Mouse (Mus musculus) CH12.LX (cell line): ENCODE measurements around the gene Srsf2. TPM values are rescaled to one million over a fixed set of nuclear protein-coding genes. Genes with fewer than 3 reads are reported as not detected.

Source experiments
- DNase-seq: peaks from one replicate; pipeline ENCODE4 v3.0.0-alpha.2; 2013; ENCODE audit errors: extremely low read depth
- H3K27ac ChIP-seq: 2 replicates; pipeline ENCODE4 v1.5.1; 2012; ENCODE audit warnings: low read depth, mild to moderate bottlenecking, control low read depth, moderate library complexity; ENCODE audit not compliant: insufficient read depth
- H3K27me3 ChIP-seq: replicated peaks from 2 replicates; pipeline ENCODE3; 2012; ENCODE audit warnings: inconsistent platforms
- H3K36me3 ChIP-seq, 2 experiments: replicated peaks in 1 of 2; 2 replicates each; pipeline versions ENCODE3 to v1.6.1; 2012; ENCODE audit warnings: inconsistent platforms in 1 of 2, low read length in 1 of 2, mild to moderate bottlenecking in 1 of 2, mixed read lengths in 1 of 2, moderate library complexity in 1 of 2; ENCODE audit not compliant: control insufficient read depth in 1 of 2, insufficient read depth in 1 of 2
- H3K4me1 ChIP-seq, 2 experiments: 2 replicates each; pipeline ENCODE4 v1.6.1; 2012; ENCODE audit warnings: inconsistent platforms in 1 of 2, moderate library complexity in 1 of 2; ENCODE audit not compliant: insufficient read depth in 2 of 2, control insufficient read depth in 1 of 2
- H3K4me2 ChIP-seq: 2 replicates; pipeline ENCODE4 v1.6.1; 2012; ENCODE audit warnings: low read depth, mild to moderate bottlenecking, control low read depth; ENCODE audit not compliant: poor library complexity, insufficient read depth, severe bottlenecking
- H3K4me3 ChIP-seq, 3 experiments: fragments of 150-350 bp in 1 of 3; sonication (generic) in 1 of 3; replicated peaks in 1 of 3; 2 replicates each; pipeline versions ENCODE3 to v1.5.1; 2011 to 2012; ENCODE audit warnings: low read depth in 2 of 3, low read length in 2 of 3, mild to moderate bottlenecking in 2 of 3, moderate library complexity in 2 of 3, control low read depth in 1 of 3, improper control_type of control experiment in 1 of 3, inconsistent platforms in 1 of 3, mixed read lengths in 1 of 3; ENCODE audit not compliant: poor library complexity in 1 of 3
- H3K79me2 ChIP-seq: replicated peaks from 2 replicates; pipeline ENCODE4 v1.6.1; 2012; ENCODE audit warnings: mild to moderate bottlenecking, moderate library complexity; ENCODE audit not compliant: control insufficient read depth, poor library complexity, insufficient read depth, severe bottlenecking; ENCODE audit errors: extremely low read depth
- H3K9ac ChIP-seq: 2 replicates; pipeline ENCODE4 v1.6.1; 2012; ENCODE audit warnings: low read depth, mild to moderate bottlenecking, control low read depth, moderate library complexity; ENCODE audit not compliant: insufficient read depth
- H3K9me3 ChIP-seq: replicated peaks from 2 replicates; pipeline ENCODE3; 2012; ENCODE audit warnings: low read length, inconsistent platforms, mixed read lengths
- BHLHE40 ChIP-seq: IDR thresholded peaks from 2 replicates; pipeline ENCODE4 v1.6.1; 2011; ENCODE audit warnings: mild to moderate bottlenecking, low read depth, low read length, improper control_type of control experiment
- CHD1 ChIP-seq: IDR thresholded peaks from 2 replicates; pipeline ENCODE4 v1.6.1; 2012; ENCODE audit warnings: low read depth, low read length, improper control_type of control experiment, inconsistent platforms
- CHD2 ChIP-seq: IDR thresholded peaks from 2 replicates; pipeline ENCODE4 v1.6.1; 2011; ENCODE audit warnings: low read length, improper control_type of control experiment
- CTCF ChIP-seq, 2 experiments: IDR thresholded peaks in 1 of 2; conservative IDR thresholded peaks in 1 of 2; 2 replicates each; pipeline ENCODE4 v1.5.1; 2011 to 2012; ENCODE audit warnings: low read depth in 2 of 2, low read length in 2 of 2, improper control_type of control experiment in 1 of 2, inconsistent platforms in 1 of 2, mild to moderate bottlenecking in 1 of 2, moderate library complexity in 1 of 2
- ELF1 ChIP-seq: IDR thresholded peaks from 2 replicates; pipeline ENCODE4 v1.6.1; 2014; ENCODE audit warnings: low read depth, mild to moderate bottlenecking, inconsistent platforms, low read length, improper control_type of control experiment
- JUN ChIP-seq: IDR thresholded peaks from 2 replicates; pipeline ENCODE4 v1.6.1; 2011; ENCODE audit warnings: low read depth, mild to moderate bottlenecking, low read length, improper control_type of control experiment, moderate library complexity; ENCODE audit not compliant: insufficient read depth
- JUND ChIP-seq: conservative IDR thresholded peaks from 2 replicates; pipeline ENCODE4 v1.6.1; 2011; ENCODE audit warnings: low read depth, low read length, improper control_type of control experiment
- KAT2A ChIP-seq: IDR thresholded peaks from 2 replicates; pipeline ENCODE4 v1.6.1; 2012; ENCODE audit warnings: low read length, improper control_type of control experiment, inconsistent platforms; ENCODE audit not compliant: insufficient replicate concordance
- MAFK ChIP-seq: IDR thresholded peaks from 2 replicates; pipeline ENCODE4 v1.6.1; 2011; ENCODE audit warnings: low read length, improper control_type of control experiment; ENCODE audit not compliant: insufficient replicate concordance
- MAX ChIP-seq: IDR thresholded peaks from 2 replicates; pipeline ENCODE4 v1.6.1; 2011; ENCODE audit warnings: low read length, improper control_type of control experiment
- MAZ ChIP-seq: IDR thresholded peaks from 2 replicates; pipeline ENCODE4 v1.6.1; 2012; ENCODE audit warnings: low read depth, mild to moderate bottlenecking, inconsistent platforms, low read length, improper control_type of control experiment, moderate library complexity
- MEF2A ChIP-seq: IDR thresholded peaks from 2 replicates; pipeline ENCODE4 v1.6.1; 2014; ENCODE audit warnings: low read depth, mild to moderate bottlenecking, inconsistent platforms, low read length, improper control_type of control experiment, borderline replicate concordance
- MYC ChIP-seq: IDR thresholded peaks from 2 replicates; pipeline ENCODE4 v1.6.1; 2011; ENCODE audit warnings: low read depth, mild to moderate bottlenecking, improper control_type of control experiment, low read length
- NRF1 ChIP-seq: IDR thresholded peaks from 2 replicates; pipeline ENCODE4 v1.6.1; 2014; ENCODE audit warnings: low read depth, mild to moderate bottlenecking, inconsistent platforms, low read length, improper control_type of control experiment, moderate library complexity
- PAX5 ChIP-seq: IDR thresholded peaks from 2 replicates; pipeline ENCODE4 v1.6.1; 2012; ENCODE audit warnings: low read length, inconsistent platforms, mixed read lengths
- RCOR1 ChIP-seq: conservative IDR thresholded peaks from 2 replicates; pipeline ENCODE4 v1.6.1; 2012; ENCODE audit warnings: low read depth, mild to moderate bottlenecking, inconsistent platforms, low read length, improper control_type of control experiment
- SIN3A ChIP-seq: IDR thresholded peaks from 2 replicates; pipeline ENCODE4 v1.6.1; 2012; ENCODE audit warnings: low read length, improper control_type of control experiment, inconsistent platforms
- SMC3 ChIP-seq: IDR thresholded peaks from 2 replicates; pipeline ENCODE4 v1.6.1; 2011; ENCODE audit warnings: low read depth, low read length, improper control_type of control experiment
- TBP ChIP-seq: conservative IDR thresholded peaks from 2 replicates; pipeline ENCODE4 v1.6.1; 2011; ENCODE audit warnings: low read depth, low read length, improper control_type of control experiment
- TCF12 ChIP-seq: IDR thresholded peaks from 2 replicates; pipeline ENCODE4 v1.6.1; 2014; ENCODE audit warnings: low read depth, mild to moderate bottlenecking, inconsistent platforms, low read length, improper control_type of control experiment
- UBTF ChIP-seq: IDR thresholded peaks from 2 replicates; pipeline ENCODE4 v1.6.1; 2012; ENCODE audit warnings: low read depth, mild to moderate bottlenecking, inconsistent platforms, low read length, improper control_type of control experiment, moderate library complexity
- USF1 ChIP-seq: IDR thresholded peaks from 2 replicates; pipeline ENCODE4 v1.6.1; 2014; ENCODE audit warnings: low read depth, mild to moderate bottlenecking, inconsistent platforms, low read length, improper control_type of control experiment
- ZKSCAN1 ChIP-seq: IDR thresholded peaks from 2 replicates; pipeline ENCODE4 v1.6.1; 2012; ENCODE audit warnings: low read depth, inconsistent platforms, low read length, improper control_type of control experiment, borderline replicate concordance
- ZNF384 ChIP-seq: IDR thresholded peaks from 2 replicates; pipeline ENCODE4 v1.6.1; 2012; ENCODE audit warnings: low read depth, low read length, improper control_type of control experiment, inconsistent platforms
- dilution Hi-C: fragments of 300-500 bp; cut with MboI; formaldehyde crosslinking; loops from 2 replicates; pipeline ENCODE4 v1.14.3; 2020; ENCODE audit warnings: low sequenced_read_pairs; ENCODE audit not compliant: extremely low pct_unique_long_range_greater_than_20kb, extremely low pct_ligation_motif_present
- in situ Hi-C: fragments of 300-500 bp; cut with MboI; formaldehyde crosslinking; loops from 3 replicates; pipeline ENCODE4 v1.14.3; 2019; ENCODE audit warnings: low sequenced_read_pairs, low pct_ligation_motif_present, low pct_unique_long_range_greater_than_20kb, mixed read lengths
- polyA plus RNA-seq: library from polyadenylated mRNA; unstranded; fragments of >175 nt; gene quantifications from 2 replicates; pipeline ENCODE4 v1.2.1, GENCODE M21; 2012; ENCODE audit warnings: low read depth; ENCODE audit not compliant: insufficient read length
- total RNA-seq, 2 experiments: library from RNA; depleted of rRNA; stranded (reverse); fragments of 300-350 nt in 1 of 2; fragments of >200 nt in 1 of 2; gene quantifications; 2 replicates each; pipeline ENCODE4 v1.2.3; 2012 to 2014

The Srsf2 gene
- total and polyA plus RNA-seq, 3 experiments = 298 to 1,224 (median 471) TPM

DNA sequence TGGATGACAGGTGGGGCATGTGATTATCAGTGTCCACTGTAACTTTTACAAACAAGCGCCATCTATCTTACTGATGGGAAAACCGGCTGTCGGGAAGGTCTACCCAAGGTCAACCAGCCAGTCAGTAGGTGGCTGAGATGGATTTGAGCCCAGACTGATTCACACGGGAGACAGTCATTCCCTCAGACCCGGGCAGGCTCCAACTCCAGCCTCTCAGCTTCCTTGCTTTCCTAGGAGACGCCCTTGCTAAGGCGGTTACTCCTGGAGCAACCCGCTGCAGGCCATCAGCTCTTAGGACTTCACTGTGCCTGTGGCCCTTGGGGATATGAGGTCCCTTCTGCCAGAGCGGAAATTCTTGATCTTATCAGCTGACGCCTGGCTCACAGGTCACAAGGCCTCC is 11.6 kb upstream of the Srsf2 start:
- dilution Hi-C loops (no loop called here), in situ Hi-C loops (no loop called here)
- peaks cover 43 to 67% of the 10 kb centered on the region in 2 experiments for H3K36me3 ChIP-seq
- DNase-seq = no peak
- H3K4me2 ChIP-seq = no peak overlapping the region
- H3K27me3 ChIP-seq = no peaks in the 10 kb centered on the region
- H3K79me2 ChIP-seq = no peaks in the 10 kb centered on the region
- no peak overlapping the region for H3K9ac ChIP-seq
- TF ChIP-seq CHD1 (no peak), BHLHE40 (no peak), CHD2 (no peak), MAX (no peak), MEF2A (no peak), JUN (no peak), ZNF384 (no peak), NRF1 (no peak), TBP (no peak), ZKSCAN1 (no peak), MYC (no peak), TCF12 (no peak), MAFK (no peak), KAT2A (no peak), SIN3A (no peak), MAZ (no peak), RCOR1 (no peak), PAX5 (no peak), SMC3 (no peak)
- no peaks in the 10 kb centered on the region for H3K9me3 ChIP-seq
- H3K4me3 ChIP-seq = no peak overlapping the region
- peaks cover 13 to 53% of the 10 kb centered on the region in 2 experiments for H3K4me1 ChIP-seq
- no peak overlapping the region for H3K27ac ChIP-seq

DNA sequence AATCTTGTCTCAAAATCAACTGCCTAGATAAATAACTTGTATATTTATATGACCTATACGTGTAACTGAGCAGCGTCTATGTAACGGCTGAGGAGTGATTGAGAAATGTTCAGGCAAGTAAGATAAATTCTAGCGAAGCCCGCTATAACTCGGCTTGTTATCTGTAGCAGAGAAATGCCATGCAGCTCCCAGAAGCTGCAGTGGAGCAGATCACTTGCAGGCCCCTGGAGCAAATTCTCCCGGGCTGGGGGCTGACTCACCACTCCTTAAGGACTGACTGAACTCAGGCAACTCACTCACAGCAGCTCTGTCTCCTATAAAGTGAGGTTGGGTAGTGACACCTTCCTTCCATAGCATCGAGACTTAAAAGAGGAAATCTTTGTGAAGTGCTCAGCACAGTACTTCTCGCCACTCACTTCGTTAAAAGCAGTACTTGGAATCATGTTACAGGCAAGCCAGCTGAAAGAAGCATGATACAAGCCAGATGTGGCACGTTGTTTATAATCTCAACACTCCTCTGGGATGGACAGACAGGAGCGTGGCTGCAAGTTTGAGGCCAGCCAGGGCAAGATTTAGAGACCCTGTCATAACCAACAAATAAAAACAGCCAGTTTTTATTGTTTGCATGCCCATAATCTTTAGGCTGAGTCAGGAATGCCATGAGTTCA is 4.4 kb upstream of the Srsf2 start:
- no peak for TF ChIP-seq CHD1
- no peak for TF ChIP-seq KAT2A
- TF ChIP-seq ELF1 = no peak
- TF ChIP-seq ZNF384 = no peak
- no peak for TF ChIP-seq BHLHE40
- no peak for TF ChIP-seq TBP
- no peak for TF ChIP-seq TCF12
- no peak for TF ChIP-seq JUND
- no peak for TF ChIP-seq MEF2A
- no peak for TF ChIP-seq MYC
- TF ChIP-seq MAX = no peak
- TF ChIP-seq NRF1 = no peak
- no peak for TF ChIP-seq CTCF (conservative IDR thresholded peaks at IDR 0.05 in 1 of 2, IDR thresholded peaks at IDR 0.05 in 1 of 2; ENCODE audit: low read depth in 2 of 2, low read length in 2 of 2)
- TF ChIP-seq UBTF = no peak
- no peak for TF ChIP-seq USF1
- TF ChIP-seq ZKSCAN1 = no peak
- dilution Hi-C loops (no loop called here), in situ Hi-C loops (no loop called here)
- Histone ChIP-seq H3K27me3 (no peaks in the 10 kb centered on the region), H3K9me3 (no peaks in the 10 kb centered on the region), H3K27ac (no peak overlapping the region), H3K79me2 (peaks cover 11% of the 10 kb centered on the region), H3K36me3 (peaks cover 21 to 50% of the 10 kb centered on the region in 2 experiments), H3K4me2 (no peak overlapping the region), H3K9ac (no peak overlapping the region), H3K4me3 (no peak overlapping the region), H3K4me1 (peaks cover 0 to 17% of the 10 kb centered on the region in 2 experiments; a peak in 2 of 4 replicates)
- DNase-seq = no peak
